Mouse (Mus musculus) natural killer cell, adult 2 months (primary cell): ENCODE results near the gene Ppp1r12a.

Experiments used
- DNase-seq, 2 experiments: peaks; one replicate each; pipeline ENCODE4 v3.0.0; 2022; ENCODE audit warnings: low spot score in 2 of 2

Gene Ppp1r12a

GRCm38 (mm10) chr10:108161261-108162256 lies at the start of gene Ppp1r12a:
Gene Ppp1r12a (plus strand): TSS chr10:108162193.
- DNase-seq: peak; percentile 91 to 92

GRCm38 (mm10) chr10:108113361-108114237 lies 48.4 kb upstream of the Ppp1r12a start:
- DNase-seq: no peak

GRCm38 (mm10) chr10:108118200-108119163 lies 43.5 kb upstream of the Ppp1r12a start:
- DNase-seq: peak; percentile 28 to 50

- DNase-seq: peak; percentile 22 to 53
Measured at GRCm38 (mm10) chr10:108119416-108119815, 42.6 kb upstream of the Ppp1r12a start.

GRCm38 (mm10) chr10:108124934-108125599 lies 36.9 kb upstream of the Ppp1r12a start:
- no peak for DNase-seq

- no peak for DNase-seq
Measured at GRCm38 (mm10) chr10:108129167-108129566, 32.8 kb upstream of the Ppp1r12a start.

- no peak for DNase-seq
Measured at GRCm38 (mm10) chr10:108131858-108132257, 30.1 kb upstream of the Ppp1r12a start.

- no peak for DNase-seq
Measured at GRCm38 (mm10) chr10:108133253-108133652, 28.7 kb upstream of the Ppp1r12a start.

- no peak for DNase-seq
Measured at GRCm38 (mm10) chr10:108133745-108134144, 28.2 kb upstream of the Ppp1r12a start.

GRCm38 (mm10) chr10:108138347-108138746 lies 23.6 kb upstream of the Ppp1r12a start:
- DNase-seq: no peak

- peak in 1 of 2 experiments; percentile 23 for DNase-seq
Measured at GRCm38 (mm10) chr10:108139788-108140187, 22.2 kb upstream of the Ppp1r12a start.

- DNase-seq: no peak
Measured at GRCm38 (mm10) chr10:108140742-108141141, 21.3 kb upstream of the Ppp1r12a start.

- no peak for DNase-seq
Measured at GRCm38 (mm10) chr10:108143991-108144525, 17.9 kb upstream of the Ppp1r12a start.

- DNase-seq: no peak
Measured at GRCm38 (mm10) chr10:108145701-108146100, 16.3 kb upstream of the Ppp1r12a start.

- DNase-seq: no peak
Measured at GRCm38 (mm10) chr10:108147031-108147430, 15.0 kb upstream of the Ppp1r12a start.

- no peak for DNase-seq
Measured at GRCm38 (mm10) chr10:108153301-108153700, 8.7 kb upstream of the Ppp1r12a start.

- DNase-seq: no peak
Measured at GRCm38 (mm10) chr10:108155042-108155686, 6.8 kb upstream of the Ppp1r12a start.

- DNase-seq: peak in 1 of 2 experiments; percentile 40
Measured at GRCm38 (mm10) chr10:108155687-108156067, 6.3 kb upstream of the Ppp1r12a start.

- DNase-seq: no peak
Measured at GRCm38 (mm10) chr10:108156128-108156527, 5.9 kb upstream of the Ppp1r12a start.

- no peak for DNase-seq
Measured at GRCm38 (mm10) chr10:108159002-108159401, 3.0 kb upstream of the Ppp1r12a start.
